Comparison of ENCODE assay signal across 8 mouse cellular contexts in the genomic region with DNA sequence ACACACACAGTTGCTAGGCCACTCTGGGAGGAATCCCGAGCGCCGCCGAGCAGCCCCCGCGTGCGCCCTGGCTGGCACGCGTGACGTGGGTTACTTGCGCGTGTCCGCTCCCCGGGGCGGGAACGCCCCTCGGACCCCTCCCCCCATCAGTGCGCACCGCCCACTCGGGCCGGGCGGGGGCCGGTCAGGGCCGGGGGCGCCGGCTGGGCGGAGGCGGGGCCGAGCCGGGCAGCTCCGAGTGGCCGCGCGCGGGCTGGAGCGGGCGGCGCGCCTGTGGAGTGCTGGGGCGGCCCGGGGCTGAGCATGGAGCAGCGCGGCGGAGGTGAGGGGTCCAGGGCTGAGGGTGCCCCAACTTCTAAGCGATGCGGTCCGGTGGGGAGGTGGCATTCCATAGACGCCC. TPM values are rescaled to one million over a fixed set of nuclear protein-coding genes. Genes with fewer than 3 reads are reported as not detected.
DNase-seq lines count a peak whose midpoint lies in the region; ATAC-seq and TF ChIP-seq lines count a peak whose summit lies in the region.

No protein-coding gene starts in this region.

- no peak for TF ChIP-seq EP300 in ES-Bruce4 (IDR thresholded peaks at IDR 0.05; ENCODE audit: insufficient read depth, low read depth, low read length)

- intact Hi-C loops in heart, postnatal 36 days (cut with DNase I): loop anchor here (5.0 kb wide), 2 partner anchors 59 to 1379 kb away; a partner anchor contains a TSS

- H3K4me2 ChIP-seq in forebrain, embryonic 15.5 days (replicated peaks): peak overlapping the region; percentile 62
- peak overlapping the region; percentile 97 for H3K4me2 ChIP-seq in lung, embryonic 16.5 days (ENCODE audit: low read depth, low read length)

- H3K9ac ChIP-seq in ES-Bruce4 (ENCODE audit: low read depth, poor library complexity, severe bottlenecking): peak overlapping the region; percentile 86
- H3K9ac ChIP-seq in forebrain, embryonic 15.5 days (replicated peaks): peak overlapping the region; percentile 79
- H3K9ac ChIP-seq in lung, embryonic 16.5 days (ENCODE audit: low read length): peak overlapping the region; percentile 90

- peak; percentile 59 for ATAC-seq in forebrain, embryonic 15.5 days (replicated peaks)
- ATAC-seq in lung, embryonic 16.5 days (ENCODE audit: low read depth): peak; percentile 75

- peak overlapping the region; percentile 75 for H3K4me3 ChIP-seq in ES-Bruce4 (ENCODE audit: low read depth, low read length)
- H3K4me3 ChIP-seq in forebrain, embryonic 15.5 days: peak overlapping the region; percentile 85
- H3K4me3 ChIP-seq in lung, embryonic 16.5 days (ENCODE audit: low read length): peak overlapping the region; percentile 69

- under 1% methylated on average over 34 of the region's 48 CpGs for WGBS in forebrain, embryonic 15.5 days
- WGBS in lung, embryonic 16.5 days: under 1% methylated on average over 42 of the region's 48 CpGs

- H3K27ac ChIP-seq in ES-Bruce4 (ENCODE audit: insufficient read depth, low read length): no peak overlapping the region
- H3K27ac ChIP-seq in forebrain, embryonic 15.5 days (replicated peaks): peak overlapping the region; percentile 99
- peak overlapping the region; percentile 100 for H3K27ac ChIP-seq in lung, embryonic 16.5 days (ENCODE audit: low read length)

- H3K4me1 ChIP-seq in ES-Bruce4 (ENCODE audit: control insufficient read depth, insufficient read depth, low read length): peaks cover 5% of the 10 kb centered on the region
- peaks cover 69% of the 10 kb centered on the region for H3K4me1 ChIP-seq in forebrain, embryonic 15.5 days
- H3K4me1 ChIP-seq in lung, embryonic 16.5 days (replicated peaks; ENCODE audit: control insufficient read depth, insufficient read depth, low read length): peaks cover 59% of the 10 kb centered on the region

- no peaks in the 10 kb centered on the region for H3K27me3 ChIP-seq in ES-Bruce4 (ENCODE audit: control insufficient read depth, insufficient read depth, low read length, poor library complexity, severe bottlenecking)
- H3K27me3 ChIP-seq in forebrain, embryonic 15.5 days: no peaks in the 10 kb centered on the region
- H3K27me3 ChIP-seq in lung, embryonic 16.5 days (ENCODE audit: control insufficient read depth, insufficient read depth, low read depth, low read length): no peaks in the 10 kb centered on the region

- H3K36me3 ChIP-seq in ES-Bruce4 (ENCODE audit: control insufficient read depth, insufficient read depth, low read length, poor library complexity, severe bottlenecking): 0 out of 2 replicates have a peak, but pooled peaks cover 2% of the 10 kb centered on the region
- 0 out of 2 replicates have a peak, but pooled peaks cover 3% of the 10 kb centered on the region for H3K36me3 ChIP-seq in forebrain, embryonic 15.5 days
- peaks cover 9% of the 10 kb centered on the region for H3K36me3 ChIP-seq in lung, embryonic 16.5 days (ENCODE audit: control insufficient read depth, insufficient read depth, low read length)

- TF ChIP-seq CTCF in ES-Bruce4 (IDR thresholded peaks at IDR 0.05; ENCODE audit: low read depth, low read length): no peak
- TF ChIP-seq CTCF in brain, embryonic 14.5 days (IDR thresholded peaks at IDR 0.05; ENCODE audit: borderline replicate concordance, extremely low read depth, insufficient read depth, insufficient read length): no peak

- peak; percentile 88 for DNase-seq in brain, embryonic 14.5 days (ENCODE audit: low read depth)
- DNase-seq in heart, postnatal 36 days: peak; percentile 87 to 93
- peak; percentile 88 for DNase-seq in layer of hippocampus, adult 9-11 months
- DNase-seq in retina, adult 2 months (ENCODE audit: low read depth, low spot score): peak; percentile 48
- peak; percentile 80 to 86 for DNase-seq in urinary bladder, postnatal 36 days (ENCODE audit: low spot score in 2 of 2)

- TF ChIP-seq POLR2A in ES-Bruce4 (IDR thresholded peaks at IDR 0.05; ENCODE audit: insufficient read depth, low read length): no peak
- peak; percentile 66 for TF ChIP-seq POLR2A in brain, embryonic 14.5 days (IDR thresholded peaks at IDR 0.05; ENCODE audit: borderline replicate concordance, extremely low read depth, insufficient read depth, insufficient read length, poor library complexity, severe bottlenecking)

- H3K9me3 ChIP-seq in ES-Bruce4 (replicated peaks; ENCODE audit: control insufficient read depth, insufficient read depth, low read length, poor library complexity, severe bottlenecking): no peaks in the 10 kb centered on the region
- H3K9me3 ChIP-seq in forebrain, embryonic 15.5 days: no peaks in the 10 kb centered on the region
- H3K9me3 ChIP-seq in lung, embryonic 16.5 days (ENCODE audit: control insufficient read depth, low read length): no peaks in the 10 kb centered on the region

RNA-seq across cellular contexts. Expression of a gene that starts 3.7 kb away (rescaled TPM):
- 39.9 and 48.2 TPM in 2 replicates for polyA plus RNA-seq in ES-Bruce4 (2011; ENCODE audit: insufficient read depth, insufficient read length, low read depth, missing spikeins)
- 39.9 and 40.6 TPM in 2 replicates for polyA plus RNA-seq in brain, embryonic 14.5 days (2012; rRNA removed)
- 25.7 and 27.7 TPM in 2 replicates for polyA plus RNA-seq in forebrain, embryonic 15.5 days (2015; fragmentation: Nextera tagmentation; extraction: Ambion mirVana)
- total RNA-seq in heart, postnatal 36 days (2021): 10 to 100 TPM; 61.0 to 69.7 TPM
- polyA plus RNA-seq in lung, embryonic 16.5 days (2015; fragmentation: Nextera tagmentation; extraction: Ambion mirVana): 50.1 and 51.6 TPM in 2 replicates

RNA-seq across cellular contexts. Expression of a gene that starts 11.7 kb away (rescaled TPM):
- polyA plus RNA-seq in ES-Bruce4 (2011; ENCODE audit: insufficient read depth, insufficient read length, low read depth, missing spikeins): 32.5 and 34.0 TPM in 2 replicates
- 96.2 and 115 TPM in 2 replicates for polyA plus RNA-seq in brain, embryonic 14.5 days (2012; rRNA removed)
- 83.9 and 87.1 TPM in 2 replicates for polyA plus RNA-seq in forebrain, embryonic 15.5 days (2015; fragmentation: Nextera tagmentation; extraction: Ambion mirVana)
- total RNA-seq in heart, postnatal 36 days (2021): 10 to 100 TPM; 48.6 to 52.3 TPM
- 65.2 and 67.2 TPM in 2 replicates for polyA plus RNA-seq in lung, embryonic 16.5 days (2015; fragmentation: Nextera tagmentation; extraction: Ambion mirVana)

RNA-seq across cellular contexts. Expression of a gene that starts 12.4 kb away (rescaled TPM):
- 23.2 and 24.5 TPM in 2 replicates for polyA plus RNA-seq in ES-Bruce4 (2011; ENCODE audit: insufficient read depth, insufficient read length, low read depth, missing spikeins)
- 15.6 and 16.5 TPM in 2 replicates for polyA plus RNA-seq in brain, embryonic 14.5 days (2012; rRNA removed)
- polyA plus RNA-seq in forebrain, embryonic 15.5 days (2015; fragmentation: Nextera tagmentation; extraction: Ambion mirVana): 24.0 and 24.4 TPM in 2 replicates
- 10 to 100 TPM; 29.8 to 30.2 TPM for total RNA-seq in heart, postnatal 36 days (2021)
- polyA plus RNA-seq in lung, embryonic 16.5 days (2015; fragmentation: Nextera tagmentation; extraction: Ambion mirVana): 19.8 and 19.9 TPM in 2 replicates

RNA-seq across cellular contexts. Expression of a gene that starts 27.6 kb away (rescaled TPM):
- 0.97 and 1.3 TPM in 2 replicates for polyA plus RNA-seq in ES-Bruce4 (2011; ENCODE audit: insufficient read depth, insufficient read length, low read depth, missing spikeins)
- polyA plus RNA-seq in brain, embryonic 14.5 days (2012; rRNA removed): 8.8 and 9.8 TPM in 2 replicates
- polyA plus RNA-seq in forebrain, embryonic 15.5 days (2015; fragmentation: Nextera tagmentation; extraction: Ambion mirVana): 1.7 and 2.2 TPM in 2 replicates
- under 1 TPM; 0.11 to 0.19 TPM for total RNA-seq in heart, postnatal 36 days (2021)
- 0.21 and 0.33 TPM in 2 replicates for polyA plus RNA-seq in lung, embryonic 16.5 days (2015; fragmentation: Nextera tagmentation; extraction: Ambion mirVana)

RNA-seq across cellular contexts. Expression of a gene that starts 29.0 kb away (rescaled TPM):
- 15.7 and 24.6 TPM in 2 replicates for polyA plus RNA-seq in ES-Bruce4 (2011; ENCODE audit: insufficient read depth, insufficient read length, low read depth, missing spikeins)
- 172 and 215 TPM in 2 replicates for polyA plus RNA-seq in brain, embryonic 14.5 days (2012; rRNA removed)
- polyA plus RNA-seq in forebrain, embryonic 15.5 days (2015; fragmentation: Nextera tagmentation; extraction: Ambion mirVana): 14.4 and 15.5 TPM in 2 replicates
- under 1 TPM; 0.14 to 0.30 TPM for total RNA-seq in heart, postnatal 36 days (2021)
- 1.3 and 1.6 TPM in 2 replicates for polyA plus RNA-seq in lung, embryonic 16.5 days (2015; fragmentation: Nextera tagmentation; extraction: Ambion mirVana)
